Mouse (Mus musculus) lung, adult 18-20 months (tissue): ENCODE results near the gene Nrcam.

Experiments used
- DNase-seq, 2 experiments: peaks; one replicate each; pipeline ENCODE4 v3.0.0; 2022; ENCODE audit warnings: mixed read lengths in 2 of 2

Nrcam gene

DNA sequence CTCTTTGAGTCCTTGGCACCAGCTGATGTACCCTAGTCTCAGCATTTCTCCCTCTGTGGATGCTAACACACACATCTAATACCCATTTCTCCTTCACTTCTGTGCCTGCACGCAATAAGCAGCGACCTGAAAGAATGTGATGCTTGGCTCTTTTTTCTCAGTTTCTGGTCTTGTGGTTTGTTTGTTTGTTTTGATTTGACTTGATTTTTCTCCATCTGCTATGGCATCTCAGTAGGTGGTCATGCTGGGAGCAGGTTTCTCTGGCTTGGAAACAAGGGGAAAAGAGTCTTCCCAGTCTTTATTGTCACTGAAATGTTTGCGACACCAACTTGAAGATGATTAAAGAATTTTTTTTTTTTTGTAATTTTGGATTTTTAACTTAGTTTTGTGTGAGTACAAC is 192.8 kb downstream of the Nrcam start:
- DNase-seq: no peak

DNA sequence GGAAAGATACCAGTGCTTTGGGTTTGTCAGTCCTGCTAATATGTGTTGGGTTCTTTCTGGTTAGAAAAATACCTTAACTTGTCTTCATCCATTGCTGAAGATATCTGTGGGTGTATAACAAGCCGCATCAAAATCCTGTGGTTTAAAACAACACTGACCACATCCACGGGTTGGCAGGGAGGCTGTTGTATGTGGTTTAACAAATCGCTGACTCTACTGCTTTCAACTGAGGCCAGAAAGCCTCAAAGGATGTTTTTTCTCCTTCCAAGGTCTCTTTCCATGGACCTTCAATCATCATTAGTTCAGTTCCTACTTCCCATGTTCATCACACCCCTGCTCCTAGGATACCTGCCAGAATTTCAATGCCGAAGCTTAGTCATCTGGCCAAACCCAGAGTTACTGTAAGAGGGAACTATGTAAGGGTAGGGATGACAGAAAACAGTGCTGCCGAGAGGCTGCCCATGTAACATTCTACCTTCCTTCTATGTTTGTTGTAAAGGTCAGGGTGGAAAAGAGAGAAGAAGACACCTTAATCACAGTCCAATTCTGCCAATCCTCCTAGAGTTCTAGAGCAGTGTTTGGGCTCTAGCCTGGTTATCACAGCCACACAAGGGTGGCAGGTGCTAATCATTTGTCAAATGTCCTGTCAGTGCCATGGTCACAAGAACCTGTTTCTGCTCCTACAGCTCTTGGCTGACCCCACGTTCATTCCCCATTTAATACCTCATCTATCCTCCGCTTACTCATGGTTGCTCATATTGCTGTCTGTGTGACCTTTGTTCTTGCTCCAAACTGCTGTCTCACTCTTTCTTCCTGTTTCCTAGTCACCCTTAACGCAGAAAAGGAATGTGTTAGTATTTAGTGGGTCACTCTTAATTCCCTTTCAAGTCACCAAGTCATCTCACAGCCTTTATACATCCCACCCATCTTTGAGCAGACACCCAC is 196.2 kb downstream of the Nrcam start:
- DNase-seq: no peak

DNA sequence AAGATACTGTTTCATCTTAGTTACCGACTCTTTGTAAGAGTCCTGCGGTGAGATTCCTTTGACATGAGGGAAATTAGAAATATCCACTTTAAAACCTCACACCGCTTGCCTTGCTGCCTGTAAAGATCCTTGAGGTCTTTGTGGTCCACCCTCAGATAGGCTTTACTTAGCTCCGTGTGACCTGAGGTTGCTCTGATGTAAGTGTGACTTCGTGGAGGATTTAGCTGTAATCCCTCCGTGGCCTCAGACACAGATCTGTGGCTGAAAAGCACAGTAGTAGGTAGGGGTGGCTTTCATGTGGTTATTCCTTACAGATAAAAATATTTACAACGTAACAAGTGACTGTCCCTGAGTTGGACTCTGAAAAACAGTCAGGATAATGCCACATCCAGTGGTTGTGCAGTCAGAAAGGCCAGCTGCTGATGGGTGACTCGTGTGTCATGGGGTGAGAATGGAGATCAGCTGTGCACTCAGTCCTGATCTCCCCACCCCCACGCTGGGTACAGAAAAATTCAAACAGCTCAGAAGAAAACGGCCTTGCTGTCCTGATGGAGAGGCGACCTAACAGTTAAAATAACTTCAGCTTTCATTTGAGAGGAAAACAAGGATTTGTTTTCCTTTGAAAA is 199.8 kb downstream of the Nrcam start:
- DNase-seq: no peak

DNA sequence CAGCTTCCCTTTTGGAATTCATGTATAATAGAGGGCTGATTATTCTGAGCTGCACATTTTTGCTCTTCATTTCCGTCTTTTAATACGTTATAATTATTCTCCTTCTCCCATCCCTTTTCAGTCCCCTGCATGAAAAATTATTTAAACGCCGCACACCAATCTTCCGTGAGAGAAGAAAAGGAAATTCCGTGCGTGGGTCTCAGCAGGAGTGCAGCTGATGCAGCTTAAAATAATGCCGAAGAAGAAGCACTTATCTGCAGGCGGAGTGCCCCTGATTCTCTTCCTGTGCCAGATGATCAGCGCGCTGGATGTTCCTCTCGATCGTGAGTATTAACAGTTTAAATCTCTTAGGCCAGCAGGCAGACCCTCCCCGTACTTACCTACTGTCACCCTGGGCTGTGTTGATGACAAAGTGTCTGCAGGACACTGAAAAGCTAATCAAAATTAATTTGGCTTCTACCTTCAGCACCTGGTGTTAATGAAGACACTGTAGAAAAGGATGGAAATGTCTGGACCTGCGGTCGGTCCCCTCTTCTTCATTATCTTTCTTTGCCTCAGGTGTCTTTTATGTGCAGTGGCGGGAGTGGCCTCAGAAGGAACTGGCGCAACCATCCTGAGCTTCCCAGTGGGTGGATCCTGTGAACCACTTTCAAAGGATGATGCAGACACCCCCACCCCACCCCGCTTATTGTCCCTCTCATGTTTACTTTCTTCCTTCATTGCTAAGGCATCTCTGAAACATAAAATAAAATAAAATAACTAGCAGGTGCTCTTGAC is 203.8 kb downstream of the Nrcam start:
- no peak for DNase-seq

DNA sequence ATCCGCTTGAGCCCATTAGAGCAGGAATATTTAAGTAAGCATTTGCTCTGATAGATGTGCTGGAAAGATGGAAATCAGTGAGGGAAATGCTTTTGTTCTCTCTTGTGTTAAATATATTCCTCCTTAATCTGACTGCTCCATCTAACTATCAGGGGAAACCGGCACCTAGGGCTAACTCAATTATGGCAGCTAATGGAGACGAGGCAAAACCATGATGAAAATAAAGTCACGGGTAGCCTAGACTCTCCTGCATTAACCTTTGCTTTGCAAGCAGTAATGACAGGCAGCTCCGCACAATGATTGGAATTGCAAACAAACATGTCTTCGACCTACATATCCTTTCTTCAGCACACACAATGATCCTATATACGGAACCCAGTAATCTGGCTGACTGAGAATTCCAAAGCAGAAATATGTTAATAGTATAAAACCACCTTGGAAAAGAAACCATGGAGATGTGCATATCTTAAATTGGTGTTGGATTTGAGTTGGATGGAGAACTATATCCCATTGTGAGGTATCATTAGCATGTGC is 205.5 kb downstream of the Nrcam start:
- DNase-seq: no peak

DNA sequence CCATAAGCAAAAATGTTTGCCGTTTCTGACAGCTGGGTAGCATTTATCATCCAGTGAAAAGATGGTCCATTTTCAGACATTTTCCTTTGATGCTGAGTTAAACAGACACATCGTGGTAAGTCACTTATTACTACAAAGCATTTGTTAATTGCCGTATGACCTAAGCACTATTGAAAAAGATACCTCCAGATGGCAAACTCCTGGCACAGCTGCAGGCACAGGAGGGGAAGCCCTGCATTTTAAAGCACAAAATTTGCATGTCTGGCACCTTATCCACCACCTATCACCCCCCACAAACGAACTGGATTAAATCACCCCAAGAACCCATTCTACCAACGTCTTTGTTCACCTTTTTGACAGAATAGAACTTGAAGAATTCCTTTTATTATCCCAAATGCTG is 206.9 kb downstream of the Nrcam start:
- no peak for DNase-seq

DNA sequence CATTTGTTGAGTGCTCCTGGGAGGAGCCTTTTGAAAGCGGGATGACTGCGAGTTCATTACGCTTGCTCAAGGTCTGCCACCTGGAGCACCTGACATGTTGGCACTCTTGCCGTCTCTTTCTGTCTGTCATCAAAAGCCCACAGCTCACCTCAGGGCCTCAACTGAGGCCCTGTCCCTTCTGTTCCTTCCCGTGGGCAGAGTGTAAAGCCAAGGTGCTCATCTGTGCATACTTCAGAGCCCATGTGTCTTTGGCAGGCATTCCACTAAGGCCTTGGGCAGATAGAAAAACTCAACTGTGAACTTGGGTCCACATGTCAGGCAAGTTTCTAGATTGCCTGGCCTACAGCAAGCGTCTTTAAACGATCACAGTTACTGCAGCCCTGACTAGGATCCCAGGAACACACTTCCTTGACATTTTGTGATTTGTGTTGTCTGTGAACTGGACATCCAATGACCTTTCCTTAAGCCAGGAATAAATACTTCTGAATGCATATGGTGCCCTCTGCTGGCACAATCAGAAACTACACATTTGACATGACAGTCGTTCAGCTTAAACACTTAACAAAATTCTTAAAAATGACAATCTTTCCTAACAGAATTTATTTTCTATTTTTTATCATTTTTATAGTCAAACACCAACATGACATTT is 219.2 kb downstream of the Nrcam start:
- peak; percentile 21 to 64 for DNase-seq

DNA sequence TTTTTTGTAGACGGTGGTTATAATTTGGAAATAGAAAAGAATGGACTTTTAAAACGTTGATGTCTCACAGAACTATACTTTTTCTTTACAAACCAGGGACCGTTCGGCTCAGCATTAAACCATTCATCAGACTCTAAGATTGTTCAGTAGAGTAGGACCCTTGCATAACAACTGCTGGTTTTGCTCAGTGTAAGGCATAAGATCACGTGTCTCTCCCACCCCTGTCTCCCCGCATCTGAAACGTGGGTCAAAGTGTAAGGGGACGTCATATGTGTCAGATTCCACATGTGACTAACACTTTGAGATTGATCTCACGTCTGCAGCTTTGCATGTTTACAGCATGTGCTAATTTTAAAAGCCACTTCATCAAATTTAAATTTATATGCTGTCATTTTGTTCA is 219.8 kb downstream of the Nrcam start:
- no peak for DNase-seq

DNA sequence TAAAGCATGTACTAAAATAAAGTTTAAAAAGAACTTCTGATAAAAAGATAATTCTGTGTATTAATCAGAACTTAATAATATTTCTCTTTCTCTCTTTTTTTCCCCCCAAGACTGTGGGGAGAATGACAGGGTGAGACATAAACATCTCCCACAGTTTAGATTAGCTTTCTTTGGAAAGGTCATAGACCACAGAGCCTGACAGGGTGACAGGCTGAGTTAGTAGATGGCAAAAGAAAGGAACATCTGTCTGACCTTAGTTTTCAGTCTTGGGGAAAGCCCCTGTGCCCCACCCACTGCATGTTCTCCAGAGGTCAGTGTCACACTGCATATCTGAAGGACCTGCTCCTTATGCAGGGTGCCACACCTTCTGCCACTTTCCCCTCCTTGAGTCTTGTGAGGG is 222.9 kb downstream of the Nrcam start:
- no peak for DNase-seq

DNA sequence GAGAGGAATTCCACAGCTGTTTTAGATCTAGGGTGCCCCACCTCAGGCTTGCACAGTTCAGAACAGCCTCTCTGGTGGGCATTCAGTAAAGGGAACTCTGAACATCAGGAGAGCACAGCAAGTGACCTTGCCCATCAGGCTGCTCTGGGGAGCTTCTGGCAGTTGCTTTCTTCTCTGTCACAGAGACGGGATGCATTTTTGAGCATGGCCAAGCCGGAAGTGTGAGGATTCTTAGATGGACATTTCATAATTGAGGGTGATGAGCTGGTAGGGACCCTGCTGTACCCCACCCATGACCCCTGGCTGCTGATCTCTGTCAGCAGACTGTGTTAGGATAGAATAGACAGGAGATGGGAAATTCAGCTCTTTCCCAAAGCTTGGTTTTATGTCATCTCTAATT is 225.4 kb downstream of the Nrcam start:
- no peak for DNase-seq

DNA sequence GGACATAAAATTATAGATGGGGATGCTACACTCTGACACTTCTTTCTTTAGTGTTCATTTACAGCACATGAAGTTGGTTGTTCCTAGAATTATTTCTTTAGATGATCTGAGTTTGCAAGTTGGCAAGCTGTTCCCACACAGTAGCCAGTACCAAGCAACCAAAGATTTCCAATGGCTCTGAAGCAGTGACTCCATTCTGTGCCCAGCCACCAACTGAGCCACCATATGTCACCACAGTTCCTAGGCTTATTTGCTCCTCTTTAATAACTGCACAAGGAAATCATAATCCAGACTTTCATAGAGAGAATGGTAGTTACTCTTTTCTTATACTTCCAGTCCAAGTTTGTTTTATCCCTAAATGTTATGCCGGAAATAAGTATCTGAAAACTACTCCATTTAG is 226.1 kb downstream of the Nrcam start:
- DNase-seq: no peak

DNA sequence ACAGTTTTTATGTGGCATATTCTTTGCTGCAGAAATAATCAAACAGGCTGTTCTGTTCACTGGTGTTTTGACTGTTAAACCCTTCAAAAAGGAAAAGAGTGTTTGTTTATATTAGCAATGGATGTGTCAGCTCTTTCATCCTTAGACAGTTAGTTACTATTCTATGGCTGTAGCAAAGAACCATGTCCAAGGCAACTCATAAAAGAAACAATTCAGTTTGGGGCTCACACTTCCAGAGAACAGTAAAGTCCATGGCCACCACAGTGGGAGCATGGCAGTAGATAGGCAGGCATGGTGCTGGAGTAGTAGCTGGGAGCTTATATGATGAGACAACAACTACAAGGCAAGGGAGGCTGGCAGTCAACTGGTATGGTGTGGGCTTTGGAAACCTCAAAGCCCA is 231.3 kb downstream of the Nrcam start:
- DNase-seq: no peak

DNA sequence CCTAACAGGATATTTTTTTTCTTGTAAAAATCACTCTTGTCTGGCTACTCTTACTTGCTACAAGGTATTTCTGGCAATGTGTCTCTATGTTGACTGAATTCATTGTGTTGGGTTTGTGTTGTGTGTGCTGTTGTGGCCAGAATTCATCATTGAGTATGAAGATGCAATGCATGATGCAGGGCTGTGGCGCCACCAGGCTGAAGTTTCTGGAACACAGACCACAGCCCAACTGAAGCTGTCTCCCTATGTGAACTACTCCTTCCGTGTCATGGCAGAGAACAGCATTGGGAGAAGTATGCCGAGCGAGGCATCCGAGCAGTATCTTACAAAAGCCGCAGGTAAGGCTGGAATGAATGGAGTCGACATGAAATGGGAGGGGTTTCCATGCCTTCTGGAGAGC is 241.4 kb downstream of the Nrcam start:
- no peak for DNase-seq

DNA sequence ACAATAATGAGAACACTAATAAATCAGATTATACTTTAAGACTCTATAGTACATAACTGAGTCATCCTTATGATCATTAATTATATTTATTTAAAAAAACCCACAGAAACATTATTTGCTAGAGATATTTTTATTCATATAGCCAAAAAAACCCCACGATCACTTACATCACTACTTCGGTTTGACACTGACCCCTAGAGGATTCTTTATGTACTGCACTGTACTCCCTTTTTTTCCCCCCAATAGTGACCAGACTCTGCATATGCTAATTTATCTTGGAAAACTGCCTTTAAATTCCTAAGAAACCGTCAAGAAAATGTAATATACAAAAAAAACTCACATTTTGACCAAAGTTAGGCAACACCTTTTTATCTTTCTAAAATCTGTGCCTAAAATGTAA is 244.0 kb downstream of the Nrcam start:
- DNase-seq: peak in 1 of 2 experiments; percentile 5

DNA sequence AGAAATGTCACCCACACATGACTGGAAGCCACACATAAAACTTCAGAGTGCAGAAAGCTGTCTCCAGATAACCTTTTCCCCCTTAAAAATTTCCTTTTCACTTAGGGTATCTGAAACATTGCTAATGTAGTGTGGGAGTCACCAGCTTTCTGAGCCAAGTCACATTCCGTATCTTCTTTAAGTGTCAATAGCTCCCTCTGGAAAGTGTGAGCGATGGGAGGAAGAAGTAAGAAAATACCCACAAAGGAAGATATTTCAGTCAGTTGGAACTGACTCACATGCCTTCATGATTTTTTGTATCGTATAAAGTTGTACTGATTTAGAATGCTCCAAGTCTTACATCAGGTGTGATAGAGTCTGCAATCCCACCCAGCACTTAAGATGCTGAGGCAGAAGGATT is 245.5 kb downstream of the Nrcam start:
- no peak for DNase-seq

DNA sequence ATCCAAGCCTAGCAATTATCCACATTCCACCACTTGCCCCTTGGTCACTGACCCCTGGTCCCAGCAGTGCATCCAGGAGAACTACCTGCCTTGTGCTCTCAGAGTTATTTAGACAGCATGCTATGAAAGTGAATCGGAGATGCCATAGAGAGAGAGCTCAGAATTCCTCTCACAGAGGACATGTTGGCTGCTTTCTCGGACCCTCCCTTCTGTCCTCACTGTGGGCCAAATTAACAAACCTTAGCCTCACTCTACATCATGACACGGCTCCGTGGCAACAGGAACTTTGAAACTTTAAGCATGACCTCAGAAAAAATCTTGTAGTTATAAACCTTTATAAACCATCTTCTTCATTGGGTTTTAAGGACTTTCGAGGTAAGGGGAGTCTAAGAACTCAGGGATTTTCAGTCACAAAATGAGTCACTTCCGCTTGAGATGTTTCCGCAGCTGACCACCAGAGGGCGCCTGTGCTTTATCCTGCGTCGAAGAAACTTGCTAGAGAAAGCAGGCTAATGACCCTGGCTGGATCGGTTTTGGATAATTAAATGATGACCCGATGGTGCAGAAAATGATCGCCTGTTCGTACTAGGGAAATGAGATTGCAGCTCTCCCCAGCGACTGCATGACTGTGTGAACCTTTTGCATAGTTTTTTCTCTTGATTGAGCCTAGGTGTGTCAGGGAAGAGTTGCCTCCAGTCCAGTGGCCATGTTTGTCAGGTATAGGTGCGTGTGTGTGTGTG is 272.9 kb downstream of the Nrcam start:
- peak; percentile 32 for DNase-seq

DNA sequence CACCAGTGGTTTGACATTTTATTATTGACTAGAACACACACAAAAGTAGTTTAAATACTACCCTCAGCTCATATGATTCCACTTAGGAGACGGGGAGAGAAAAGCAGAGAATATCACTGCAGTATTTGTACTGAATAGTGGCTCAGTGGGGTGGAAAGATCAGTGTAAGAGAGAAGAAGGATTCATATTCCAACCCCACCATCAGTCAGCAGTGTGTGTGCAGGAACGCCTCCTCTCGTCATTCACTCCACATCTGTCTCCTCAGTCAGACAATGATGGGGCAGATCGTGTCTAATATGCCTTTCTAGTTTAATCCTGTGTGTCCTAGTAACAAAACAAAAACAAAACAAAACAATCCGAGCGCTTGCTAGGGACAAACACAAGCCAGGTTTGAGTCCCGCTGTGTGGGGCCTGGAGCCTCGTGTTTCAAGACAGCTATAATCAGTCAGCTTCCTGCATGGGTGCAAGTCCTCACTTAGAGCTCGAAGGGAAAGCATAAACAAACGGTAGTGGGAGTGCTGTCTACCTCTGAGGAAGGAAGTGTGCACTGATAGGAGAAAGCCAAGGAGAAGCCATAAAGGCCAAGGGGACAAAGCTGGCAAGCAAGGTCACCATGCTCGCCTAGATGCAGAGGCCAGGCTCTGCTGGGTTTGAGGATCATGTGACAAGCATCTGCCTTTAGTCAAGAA is 273.7 kb downstream of the Nrcam start:
- no peak for DNase-seq

DNA sequence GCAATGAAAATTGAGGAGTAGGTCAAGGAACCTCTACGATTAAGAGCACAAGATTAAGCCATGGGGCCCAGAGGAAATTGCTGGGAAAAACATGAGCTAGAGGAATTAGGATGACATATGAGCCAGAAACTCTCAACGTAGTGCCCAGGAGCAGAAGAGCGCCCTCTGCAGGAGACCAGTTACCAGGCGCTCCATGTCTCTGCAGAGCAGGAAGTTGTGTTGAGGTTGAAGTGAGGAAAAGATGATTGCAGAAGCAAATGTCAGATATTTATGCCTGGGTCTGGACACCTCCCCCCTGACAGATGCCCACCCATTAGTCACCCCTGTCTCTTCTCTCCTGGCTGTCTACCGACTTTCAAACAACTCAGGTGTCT is 274.3 kb downstream of the Nrcam start:
- DNase-seq: no peak

DNA sequence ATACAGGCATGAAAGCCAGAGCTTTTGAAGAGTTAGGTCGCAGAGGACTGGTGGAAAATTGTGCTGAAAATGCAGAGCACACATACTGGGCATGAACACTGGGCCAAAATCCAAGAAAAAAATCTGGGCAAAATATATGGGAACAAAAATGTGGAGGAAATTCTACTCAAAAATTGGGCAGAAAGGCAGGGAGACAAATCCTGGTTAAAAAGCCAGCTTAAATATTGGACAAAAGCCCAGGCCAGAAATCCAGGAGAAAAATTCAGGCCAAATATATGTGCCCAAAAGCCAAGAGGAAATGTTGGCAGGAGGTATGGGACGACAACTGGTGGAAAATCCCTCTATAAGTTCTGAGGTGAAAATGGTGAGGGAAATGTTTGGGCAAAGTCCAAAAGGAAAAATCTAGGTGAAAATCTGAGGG is 288.3 kb downstream of the Nrcam start:
- DNase-seq: no peak

DNA sequence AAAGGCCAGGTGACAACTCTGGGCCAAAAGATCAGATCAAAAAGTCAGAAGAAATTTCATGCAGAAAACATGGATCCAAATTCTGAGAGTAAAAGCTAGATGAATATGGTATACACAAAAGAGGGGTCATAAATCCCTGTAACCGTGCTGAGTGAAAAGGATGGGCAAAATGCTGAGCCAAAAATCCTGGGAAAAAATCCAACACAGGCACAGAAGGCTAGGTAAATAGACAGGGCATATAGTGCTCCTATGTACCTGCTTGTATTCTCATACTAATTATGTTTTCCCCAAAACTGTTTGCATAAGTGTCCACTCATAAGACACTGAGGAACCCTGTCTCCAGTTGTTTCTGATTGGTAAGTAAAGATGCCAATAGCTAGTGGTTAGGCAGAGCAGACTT is 288.8 kb downstream of the Nrcam start:
- no peak for DNase-seq

DNA sequence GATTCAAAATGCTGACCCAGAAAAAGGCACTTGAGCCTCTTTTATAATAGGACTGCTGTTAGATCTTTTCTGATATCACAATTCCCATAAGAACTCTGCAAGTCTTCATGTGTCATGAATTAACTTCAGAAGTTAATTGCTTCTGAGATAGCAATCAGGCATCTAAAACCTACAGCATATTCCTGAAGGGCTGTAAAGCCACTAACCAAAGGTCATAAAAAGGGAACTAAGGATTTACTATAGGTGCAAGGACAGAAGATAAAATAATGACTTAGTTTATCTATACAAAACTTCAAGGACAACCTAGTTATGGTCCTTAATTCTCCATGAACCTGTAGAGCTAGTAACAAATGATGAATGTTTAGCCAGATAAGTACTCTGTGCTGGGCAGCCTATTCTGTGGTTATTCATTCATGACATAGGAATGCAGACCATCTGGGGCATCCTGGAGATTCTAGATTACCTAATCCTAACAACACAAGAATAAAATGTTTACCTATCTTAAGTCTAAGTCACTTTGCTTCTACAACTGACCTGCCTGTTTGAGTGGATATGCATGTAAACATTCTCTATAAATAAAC is 310.7 kb downstream of the Nrcam start:
- no peak for DNase-seq
